Mouse (Mus musculus) large intestine, adult 2 months (tissue): Measurements from ENCODE around the gene Gpat3. TPM values are rescaled to one million over a fixed set of nuclear protein-coding genes. Genes with fewer than 3 reads are reported as not detected.
A peak's percentile ranks its signal among the peaks of the same experiment; 100 is the strongest.

Experiments used
- DNase-seq: peaks from one replicate; pipeline ENCODE4 v3.0.0-alpha.2; 2012; ENCODE audit warnings: low read depth, low spot score
- WGBS: fragments of 180-500 bp; shearing (Covaris S2); methylation state at CpG from one replicate; pipeline ENCODE4 v1.1.7; 2018; 5-methylcytosine and 5-hydroxymethylcytosine counted together
- polyA plus RNA-seq: library from polyadenylated mRNA; depleted of rRNA; stranded (reverse); fragments of >200 nt; gene quantifications from 2 replicates; pipeline ENCODE4 v1.2.3, GENCODE M21; 2012; rRNA removed

The Gpat3 gene
- 21.0 and 40.8 TPM in 2 replicates for polyA plus RNA-seq

- DNase-seq: no peak
- 2% methylated on average over 16 of the region's 16 CpGs for WGBS
These were observed at the start of gene Gpat3 for GRCm38 (mm10) chr5:100845485-100845847. Gene Gpat3, plus strand, starts transcription at chr5:100845713.

- DNase-seq: peak; percentile 85
- WGBS: under 1% methylated on average over 67 of the region's 67 CpGs
These were observed 47.2 kb upstream of the Gpat3 start, which contains the start of the genes Helq and Mrps18c for GRCm38 (mm10) chr5:100798165-100798860. Gene Helq, minus strand, starts transcription at chr5:100798598. Gene Mrps18c, plus strand, starts transcription at chr5:100798627.

GRCm38 (mm10) chr5:100818341-100818740 is 27.2 kb upstream of the Gpat3 start:
- DNase-seq: no peak
- WGBS: 37% methylated on average over 4 of the region's 4 CpGs

GRCm38 (mm10) chr5:100819568-100820480 is 25.7 kb upstream of the Gpat3 start:
- 31% methylated on average over 16 of the region's 16 CpGs for WGBS
- no peak for DNase-seq

GRCm38 (mm10) chr5:100820483-100821184 is 24.9 kb upstream of the Gpat3 start, which contains the start of gene Abraxas1:
Gene Abraxas1, minus strand, starts transcription at chr5:100820965.
- WGBS: under 1% methylated on average over 63 of the region's 63 CpGs
- no peak for DNase-seq

- DNase-seq: no peak
- WGBS: 59% methylated on average over 8 of the region's 8 CpGs
These were observed 24.1 kb upstream of the Gpat3 start for GRCm38 (mm10) chr5:100821375-100821774.

GRCm38 (mm10) chr5:100822826-100823225 is 22.7 kb upstream of the Gpat3 start:
- 74% methylated on average over 7 of the region's 7 CpGs for WGBS
- DNase-seq: no peak

GRCm38 (mm10) chr5:100825975-100826374 is 19.5 kb upstream of the Gpat3 start:
- no peak for DNase-seq
- WGBS: 21% methylated on average over 2 of the region's 2 CpGs

GRCm38 (mm10) chr5:100826531-100826930 is 19.0 kb upstream of the Gpat3 start:
- DNase-seq: no peak
- 48% methylated on average over 7 of the region's 7 CpGs for WGBS

- WGBS: 69% methylated on average over 3 of the region's 3 CpGs
These were observed 16.8 kb upstream of the Gpat3 start for GRCm38 (mm10) chr5:100828701-100829100.

GRCm38 (mm10) chr5:100832680-100833079 is 12.8 kb upstream of the Gpat3 start:
- 52% methylated on average over 3 of the region's 3 CpGs for WGBS
- DNase-seq: no peak

More at GRCm38 (mm10) chr5:100828701-100829100, 16.8 kb upstream of the Gpat3 start:
- DNase-seq: no peak

GRCm38 (mm10) chr5:100833841-100834240 is 11.7 kb upstream of the Gpat3 start:
- no peak for DNase-seq
- WGBS: 83% methylated on average over 2 of the region's 2 CpGs

- 31% methylated on average over 9 of the region's 9 CpGs for WGBS
- no peak for DNase-seq
These were observed 9.5 kb upstream of the Gpat3 start for GRCm38 (mm10) chr5:100835862-100836538.

GRCm38 (mm10) chr5:100837907-100838306 is 7.6 kb upstream of the Gpat3 start:
- no peak for DNase-seq

GRCm38 (mm10) chr5:100844485-100844884 is 1.0 kb upstream of the Gpat3 start:
- 36% methylated on average over 3 of the region's 3 CpGs for WGBS
- DNase-seq: no peak

More at GRCm38 (mm10) chr5:100837907-100838306, 7.6 kb upstream of the Gpat3 start:
- 65% methylated on average over 7 of the region's 7 CpGs for whole genome bisulfite sequencing

GRCm38 (mm10) chr5:100845848-100846598 is 510 bp downstream of the Gpat3 start:
- DNase-seq: no peak
- WGBS: under 1% methylated on average over 52 of the region's 52 CpGs

GRCm38 (mm10) chr5:100846599-100846920 is 1.0 kb downstream of the Gpat3 start:
- no peak for DNase-seq
- under 1% methylated on average over 22 of the region's 22 CpGs for WGBS

GRCm38 (mm10) chr5:100847143-100847542 is 1.6 kb downstream of the Gpat3 start:
- WGBS: 8% methylated on average over 2 of the region's 2 CpGs
- no peak for DNase-seq

GRCm38 (mm10) chr5:100853963-100854362 is 8.4 kb downstream of the Gpat3 start:
- 92% methylated on average over 4 of the region's 4 CpGs for WGBS
- no peak for DNase-seq
